ENCODE assay signal across 17 mouse cellular contexts in genomic region chr14:88464356-88464755, GRCm38 (mm10). TPM values are rescaled to one million over a fixed set of nuclear protein-coding genes. Genes with fewer than 3 reads are reported as not detected.
DNase-seq lines count a peak whose midpoint lies in the region; ATAC-seq lines count a peak whose summit lies in the region.
"Had no signal": no experiment of that assay in that cellular context is flagged by ENCODE, and none has a peak within 500 bp of the region (broad histone marks: within the 10 kb centered on the region; RNA-seq: fewer than 3 reads in every experiment).

No protein-coding gene starts in this region.

- WGBS in forebrain, embryonic 13.5 days: 61% methylated on average over 1 of the region's 1 CpGs
- WGBS in forebrain, embryonic 10.5 days: 63% methylated on average over 1 of the region's 1 CpGs
- 68% methylated on average over 1 of the region's 1 CpGs for WGBS in midbrain, embryonic 14.5 days
- WGBS in midbrain, embryonic 11.5 days: 78% methylated on average over 1 of the region's 1 CpGs
- 28% methylated on average over 1 of the region's 1 CpGs for WGBS in forebrain, embryonic 14.5 days

- H3K9ac ChIP-seq in forebrain, embryonic 13.5 days: no peak overlapping the region
- H3K9ac ChIP-seq in midbrain, embryonic 14.5 days (replicated peaks; ENCODE audit: low read length): no peak overlapping the region
- H3K9ac ChIP-seq in midbrain, embryonic 11.5 days (ENCODE audit: low read length): no peak overlapping the region
- no peak overlapping the region for H3K9ac ChIP-seq in forebrain, embryonic 14.5 days (ENCODE audit: low read length)
- H3K9ac ChIP-seq: embryonic facial prominence, embryonic 13.5 days; heart, embryonic 15.5 days; intestine, embryonic 15.5 days had no signal

- no peak overlapping the region for H3K27ac ChIP-seq in forebrain, embryonic 13.5 days
- H3K27ac ChIP-seq in forebrain, embryonic 10.5 days: no peak overlapping the region
- H3K27ac ChIP-seq in midbrain, embryonic 14.5 days (replicated peaks; ENCODE audit: low read depth, low read length): no peak overlapping the region
- no peak overlapping the region for H3K27ac ChIP-seq in midbrain, embryonic 11.5 days (ENCODE audit: low read depth, low read length)
- no peak overlapping the region for H3K27ac ChIP-seq in forebrain, embryonic 14.5 days (ENCODE audit: low read depth, low read length)
- H3K27ac ChIP-seq: embryonic facial prominence, embryonic 13.5 days; heart, adult 2 months; heart, embryonic 15.5 days; intestine, embryonic 15.5 days had no signal

- H3K4me1 ChIP-seq in forebrain, embryonic 13.5 days: peaks cover 11% of the 10 kb centered on the region; the same call in 1 of the 2 replicates
- H3K4me1 ChIP-seq in forebrain, embryonic 10.5 days: peaks cover 3% of the 10 kb centered on the region
- peaks cover 2% of the 10 kb centered on the region; the same call in 1 of the 2 replicates for H3K4me1 ChIP-seq in midbrain, embryonic 14.5 days (ENCODE audit: control insufficient read depth, insufficient read depth, low read length)
- H3K4me1 ChIP-seq in midbrain, embryonic 11.5 days (ENCODE audit: control insufficient read depth, insufficient read depth, low read length): no peaks in the 10 kb centered on the region
- no peaks in the 10 kb centered on the region for H3K4me1 ChIP-seq in forebrain, embryonic 14.5 days (ENCODE audit: control insufficient read depth, insufficient read depth, low read length)
- H3K4me1 ChIP-seq: embryonic facial prominence, embryonic 13.5 days; intestine, embryonic 15.5 days had no signal

- H3K4me3 ChIP-seq in forebrain, embryonic 13.5 days: no peak overlapping the region
- no peak overlapping the region for H3K4me3 ChIP-seq in forebrain, embryonic 10.5 days
- no peak overlapping the region for H3K4me3 ChIP-seq in midbrain, embryonic 14.5 days (replicated peaks; ENCODE audit: low read depth, low read length)
- H3K4me3 ChIP-seq in midbrain, embryonic 11.5 days (ENCODE audit: low read depth, low read length): no peak overlapping the region
- H3K4me3 ChIP-seq in forebrain, embryonic 14.5 days (ENCODE audit: low read depth, low read length): no peak overlapping the region
- H3K4me3 ChIP-seq: embryonic facial prominence, embryonic 13.5 days; heart, adult 2 months; heart, embryonic 15.5 days; intestine, embryonic 15.5 days had no signal

- H3K4me2 ChIP-seq in forebrain, embryonic 13.5 days: no peak overlapping the region
- H3K4me2 ChIP-seq in midbrain, embryonic 14.5 days (ENCODE audit: low read length): no peak overlapping the region
- H3K4me2 ChIP-seq in midbrain, embryonic 11.5 days: no peak overlapping the region
- no peak overlapping the region for H3K4me2 ChIP-seq in forebrain, embryonic 14.5 days (ENCODE audit: low read length)
- H3K4me2 ChIP-seq: embryonic facial prominence, embryonic 13.5 days; heart, embryonic 11.5 days; heart, embryonic 15.5 days; intestine, embryonic 15.5 days had no signal

- peak; percentile 68 for ATAC-seq in forebrain, embryonic 13.5 days
- ATAC-seq in midbrain, embryonic 14.5 days (ENCODE audit: low FRiP score, low TSS enrichment): no peak
- no peak for ATAC-seq in midbrain, embryonic 11.5 days (ENCODE audit: low FRiP score)
- ATAC-seq in forebrain, embryonic 14.5 days: peak; percentile 82
- ATAC-seq: intestine, embryonic 15.5 days had no signal

- no peaks in the 10 kb centered on the region for H3K9me3 ChIP-seq in forebrain, embryonic 13.5 days (replicated peaks)
- no peaks in the 10 kb centered on the region for H3K9me3 ChIP-seq in forebrain, embryonic 10.5 days
- no peaks in the 10 kb centered on the region for H3K9me3 ChIP-seq in midbrain, embryonic 14.5 days (ENCODE audit: control insufficient read depth, low read length)
- no peaks in the 10 kb centered on the region for H3K9me3 ChIP-seq in midbrain, embryonic 11.5 days (ENCODE audit: control insufficient read depth, low read length)
- no peaks in the 10 kb centered on the region for H3K9me3 ChIP-seq in forebrain, embryonic 14.5 days (replicated peaks; ENCODE audit: control insufficient read depth, low read length)
- H3K9me3 ChIP-seq: embryonic facial prominence, embryonic 13.5 days; heart, embryonic 15.5 days; intestine, embryonic 15.5 days had no signal

- H3K27me3 ChIP-seq in forebrain, embryonic 13.5 days: peaks cover 13% of the 10 kb centered on the region
- H3K27me3 ChIP-seq in forebrain, embryonic 10.5 days (ENCODE audit: poor library complexity, severe bottlenecking): peaks cover 24% of the 10 kb centered on the region
- no peaks in the 10 kb centered on the region for H3K27me3 ChIP-seq in midbrain, embryonic 14.5 days (ENCODE audit: control insufficient read depth, insufficient read depth, low read length)
- no peaks in the 10 kb centered on the region for H3K27me3 ChIP-seq in midbrain, embryonic 11.5 days (ENCODE audit: control insufficient read depth, insufficient read depth, low read length)
- H3K27me3 ChIP-seq in forebrain, embryonic 14.5 days (replicated peaks; ENCODE audit: control insufficient read depth, insufficient read depth, low read length): 0 out of 2 replicates have a peak, but pooled peaks cover 8% of the 10 kb centered on the region

- H3K36me3 ChIP-seq in forebrain, embryonic 13.5 days (ENCODE audit: poor library complexity, severe bottlenecking): no peaks in the 10 kb centered on the region
- no peaks in the 10 kb centered on the region for H3K36me3 ChIP-seq in forebrain, embryonic 10.5 days (replicated peaks)
- no peaks in the 10 kb centered on the region for H3K36me3 ChIP-seq in midbrain, embryonic 14.5 days (ENCODE audit: control insufficient read depth, insufficient read depth, low read length)
- no peaks in the 10 kb centered on the region for H3K36me3 ChIP-seq in midbrain, embryonic 11.5 days (ENCODE audit: control insufficient read depth, insufficient read depth, low read length)
- H3K36me3 ChIP-seq in forebrain, embryonic 14.5 days (ENCODE audit: control insufficient read depth, insufficient read depth, low read length): no peaks in the 10 kb centered on the region
- H3K36me3 ChIP-seq: embryonic facial prominence, embryonic 13.5 days; heart, embryonic 15.5 days; intestine, embryonic 15.5 days had no signal

- no peak for DNase-seq in forebrain, embryonic 10.5 days (ENCODE audit: extremely low spot score, low spot score)
- DNase-seq in midbrain, embryonic 14.5 days: peak; percentile 32
- no peak for DNase-seq in midbrain, embryonic 11.5 days (ENCODE audit: low spot score, missing footprints)
- DNase-seq in forebrain, embryonic 14.5 days (ENCODE audit: low spot score): peak; percentile 86
- no peak for DNase-seq in spleen, postnatal 36 days (ENCODE audit: low spot score in 2 of 2)
- DNase-seq in thymus, postnatal 4 days: no peak
- DNase-seq: adrenal gland, postnatal 10 days; cerebellum, adult 11-12 months; cerebellum, adult 9-10 months; cerebellum, postnatal 36 days; gastrocnemius, postnatal 14 days; heart, adult 2 months had no signal

RNA-seq across cellular contexts. Expression of gene Pcdh20, which starts 6.8 kb away (rescaled TPM):
- 2.7 and 2.8 TPM in 2 replicates for polyA plus RNA-seq in forebrain, embryonic 13.5 days (2015; fragmentation: Nextera tagmentation; extraction: Ambion mirVana)
- polyA plus RNA-seq in forebrain, embryonic 10.5 days (2016; fragmentation: Nextera tagmentation; extraction: Ambion mirVana): 0.90 and 1.3 TPM in 2 replicates
- polyA plus RNA-seq in midbrain, embryonic 14.5 days (2014; fragmentation: Nextera tagmentation; extraction: Ambion mirVana): 4.6 and 5.9 TPM in 2 replicates
- 0.97 and 1.4 TPM in 2 replicates for polyA plus RNA-seq in midbrain, embryonic 11.5 days (2014; fragmentation: Nextera tagmentation; extraction: Ambion mirVana)
- 5.2 and 5.7 TPM in 2 replicates for polyA plus RNA-seq in forebrain, embryonic 14.5 days (2014; fragmentation: Nextera tagmentation; extraction: Ambion mirVana)

Comparison
In these comparisons a context has a peak if more than half of its experiments do, and no peak if none do; other contexts are left out.
1. DNase-seq: peak in midbrain, embryonic 14.5 days (single experiment) and forebrain, embryonic 14.5 days (single experiment); none in forebrain, embryonic 10.5 days (single experiment), midbrain, embryonic 11.5 days (single experiment), spleen, postnatal 36 days (0 of 2) and thymus, postnatal 4 days (single experiment).
2. ATAC-seq: peak in forebrain, embryonic 13.5 days (single experiment) and forebrain, embryonic 14.5 days (single experiment); none in midbrain, embryonic 14.5 days (single experiment) and midbrain, embryonic 11.5 days (single experiment).